Mouse (Mus musculus) midbrain, embryonic 11.5 days (tissue): ENCODE measurements around the gene Selenbp1. TPM values are rescaled to one million over a fixed set of nuclear protein-coding genes. Genes with fewer than 3 reads are reported as not detected.
"Not testable (repeated sequence)": the region's sequence is repeated elsewhere in the genome, so short reads cannot be mapped to it uniquely, and the experiment has no call there.

Experiments
- ATAC-seq: fragments of 200-750 bp; cut with Nextera tagmentation; 2 replicates; pipeline ENCODE4 v1.8.0; 2017; ENCODE audit warnings: moderate TSS enrichment, moderate library complexity; ENCODE audit not compliant: low FRiP score
- DNase-seq: peaks from one replicate; pipeline ENCODE4 v3.0.0; 2015; ENCODE audit warnings: low spot score; ENCODE audit errors: missing footprints
- H3K27ac ChIP-seq: fragments of 300-500 bp; sonication (generic); 2 replicates; pipeline ENCODE4 v1.5.1; 2014; ENCODE audit warnings: low read depth, low read length
- H3K27me3 ChIP-seq: fragments of 300-500 bp; sonication (generic); 2 replicates; pipeline ENCODE4 v1.6.1; 2014; ENCODE audit warnings: mild to moderate bottlenecking, low read length, moderate library complexity, mixed read lengths; ENCODE audit not compliant: control insufficient read depth, insufficient read depth
- H3K36me3 ChIP-seq: fragments of 300-500 bp; sonication (generic); 2 replicates; pipeline ENCODE4 v1.6.1; 2014; ENCODE audit warnings: mild to moderate bottlenecking, low read length, moderate library complexity, mixed read lengths; ENCODE audit not compliant: control insufficient read depth, insufficient read depth
- H3K4me1 ChIP-seq: fragments of 300-500 bp; sonication (generic); 2 replicates; pipeline ENCODE4 v1.6.1; 2014; ENCODE audit warnings: low read length; ENCODE audit not compliant: control insufficient read depth, insufficient read depth
- H3K4me2 ChIP-seq: fragments of 300-500 bp; sonication (generic); 2 replicates; pipeline ENCODE4 v1.6.1; 2014; ENCODE audit warnings: mild to moderate bottlenecking, moderate library complexity
- H3K4me3 ChIP-seq: fragments of 300-500 bp; sonication (generic); 2 replicates; pipeline ENCODE4 v1.5.1; 2014; ENCODE audit warnings: low read depth, low read length
- H3K9ac ChIP-seq: fragments of 300-500 bp; sonication (generic); 2 replicates; pipeline ENCODE4 v1.6.1; 2014; ENCODE audit warnings: low read length
- H3K9me3 ChIP-seq: fragments of 300-500 bp; sonication (generic); 2 replicates; pipeline ENCODE4 v1.6.1; 2016; ENCODE audit warnings: low read length; ENCODE audit not compliant: control insufficient read depth
- WGBS: fragments of 180-500 bp; shearing (Covaris S2); extraction: QIAGEN DNeasy Blood & Tissue Kit; methylation state at CpG from one replicate; pipeline ENCODE4 v1.1.7; 2014; 5-methylcytosine and 5-hydroxymethylcytosine counted together
- polyA plus RNA-seq: library from polyadenylated mRNA; unstranded; fragments of >200 nt; fragmentation: Nextera tagmentation; extraction: Ambion mirVana; gene quantifications from 2 replicates; pipeline ENCODE4 v1.2.1, GENCODE M21; 2014

Selenbp1 gene
- polyA plus RNA-seq, 1 experiment from 2014 or later: 3.6 TPM

DNA sequence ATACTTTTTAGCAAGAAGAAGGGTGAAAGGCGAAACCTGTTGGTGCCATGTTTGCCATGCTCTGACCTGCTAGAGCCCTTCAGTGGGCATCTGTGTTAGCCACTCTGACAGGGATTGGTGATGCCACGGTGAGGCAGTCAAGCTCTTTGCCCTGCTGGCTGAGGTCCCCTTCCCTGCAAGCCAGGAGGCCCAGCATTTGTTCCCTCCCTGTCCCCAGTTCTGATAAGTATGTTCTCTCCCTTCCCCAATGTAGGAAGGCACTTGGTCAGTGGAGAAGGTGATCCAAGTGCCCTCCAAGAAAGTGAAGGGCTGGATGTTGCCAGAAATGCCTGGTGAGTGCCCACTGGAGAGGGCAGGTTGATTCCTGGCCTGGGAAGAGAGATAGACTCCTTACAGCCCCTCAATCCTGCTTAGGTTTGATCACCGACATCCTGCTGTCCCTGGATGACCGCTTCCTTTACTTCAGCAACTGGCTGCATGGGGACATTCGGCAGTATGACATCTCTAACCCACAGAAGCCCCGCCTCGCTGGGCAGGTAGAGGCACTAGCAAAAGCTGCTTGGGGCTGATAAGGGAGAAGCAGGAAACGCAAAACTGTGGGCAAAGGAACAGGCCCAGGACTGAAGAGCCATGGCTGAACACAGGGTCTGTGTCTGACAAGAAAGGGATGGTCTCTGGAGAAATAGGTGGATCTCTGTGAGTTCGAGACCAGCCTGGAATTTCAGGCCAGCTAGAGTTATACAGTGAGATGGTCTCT lies 9.5 kb downstream of the Selenbp1 start:
- not testable (repeated sequence) for H3K27ac ChIP-seq, H3K4me3 ChIP-seq, H3K4me1 ChIP-seq, H3K4me2 ChIP-seq, DNase-seq, H3K9ac ChIP-seq, H3K9me3 ChIP-seq, H3K36me3 ChIP-seq, ATAC-seq, H3K27me3 ChIP-seq
- WGBS: 82% methylated on average over 7 of the region's 9 CpGs

DNA sequence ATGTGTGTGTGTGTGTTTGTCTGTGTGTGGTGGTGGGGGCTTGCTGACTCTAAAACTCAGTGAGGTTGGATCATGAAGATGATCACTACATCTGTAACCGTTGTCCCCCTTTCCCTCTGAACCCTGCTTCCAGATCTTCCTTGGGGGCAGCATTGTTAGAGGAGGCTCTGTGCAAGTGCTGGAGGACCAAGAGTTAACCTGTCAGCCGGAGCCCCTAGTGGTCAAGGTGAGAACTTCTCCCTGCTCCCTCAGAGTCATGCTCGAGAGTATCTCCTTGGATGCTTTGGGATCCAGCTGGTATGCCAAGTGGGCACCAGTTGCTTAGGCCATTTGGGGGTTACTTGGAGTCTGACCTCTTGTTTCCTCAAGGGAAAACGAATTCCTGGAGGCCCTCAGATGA lies 10.8 kb downstream of the Selenbp1 start:
- not testable (repeated sequence) for H3K4me3 ChIP-seq, H3K4me1 ChIP-seq, H3K9me3 ChIP-seq, H3K27ac ChIP-seq, H3K27me3 ChIP-seq, DNase-seq, H3K9ac ChIP-seq, H3K36me3 ChIP-seq, H3K4me2 ChIP-seq
- WGBS: 21% methylated on average over 4 of the region's 4 CpGs
- ATAC-seq: 0 out of 2 replicates have a peak, but pooled peaks have one; percentile 33

DNA sequence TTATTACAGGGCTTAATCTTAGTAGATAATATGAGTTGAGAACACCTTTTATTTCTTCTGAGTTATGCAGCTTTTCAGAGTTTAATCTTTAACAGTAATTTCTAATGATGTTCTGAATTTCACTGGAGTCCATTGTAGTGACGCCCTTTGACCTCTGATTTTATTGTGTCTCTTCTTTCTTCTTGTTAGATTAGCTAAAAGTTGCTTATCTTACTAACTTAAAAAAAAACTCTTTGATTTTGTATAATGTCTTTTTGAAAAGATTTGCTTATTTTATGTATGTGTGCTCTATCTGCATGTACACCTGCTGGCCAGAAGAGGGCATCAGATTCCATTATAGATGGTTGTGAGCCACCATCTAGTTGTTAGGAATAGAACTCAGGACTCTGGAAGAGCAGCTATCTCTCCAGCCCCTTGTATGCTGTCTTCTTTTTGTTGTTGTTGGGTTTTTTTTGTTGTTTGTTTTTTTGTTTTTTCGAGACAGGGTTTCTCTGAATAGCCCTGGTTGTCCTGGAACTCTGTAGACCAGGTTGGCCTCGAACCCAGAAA lies 15.3 kb downstream of the Selenbp1 start:
- ATAC-seq: no peak
- no peak overlapping the region for H3K4me3 ChIP-seq
- no peaks in the 10 kb centered on the region for H3K9me3 ChIP-seq
- no peak for DNase-seq
- no peak overlapping the region for H3K9ac ChIP-seq
- H3K27me3 ChIP-seq: no peaks in the 10 kb centered on the region
- H3K36me3 ChIP-seq: no peaks in the 10 kb centered on the region
- no peak overlapping the region for H3K4me2 ChIP-seq
- 68% methylated on average over 3 of the region's 3 CpGs for WGBS
- H3K4me1 ChIP-seq: no peaks in the 10 kb centered on the region
- H3K27ac ChIP-seq: no peak overlapping the region

DNA sequence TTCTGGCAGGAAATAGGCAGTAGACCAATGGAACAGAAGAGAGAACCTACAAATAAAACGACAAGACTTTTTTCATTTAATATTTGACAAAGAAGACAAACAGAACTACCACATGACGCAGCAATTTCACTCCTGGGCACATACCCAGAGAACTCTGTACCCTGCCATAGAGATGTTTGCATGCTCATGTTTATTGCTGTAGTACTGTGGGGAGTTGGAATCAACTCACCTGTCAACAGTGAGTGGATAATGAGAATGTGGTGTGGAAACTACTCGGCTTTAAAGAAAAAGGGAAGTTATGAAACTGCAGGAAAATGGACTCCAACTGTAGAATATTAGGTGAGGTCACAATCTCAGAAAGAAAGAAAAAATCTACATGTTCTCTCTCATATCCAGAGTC lies 16.8 kb downstream of the Selenbp1 start:
- Histone ChIP-seq H3K4me3 (no peak overlapping the region), H3K27ac (no peak overlapping the region), H3K9me3 (no peaks in the 10 kb centered on the region), H3K27me3 (no peaks in the 10 kb centered on the region), H3K36me3 (no peaks in the 10 kb centered on the region), H3K9ac (no peak overlapping the region), H3K4me1 (peaks cover 2% of the 10 kb centered on the region), H3K4me2 (no peak overlapping the region)
- DNase-seq (no peak), ATAC-seq (no peak)
- WGBS: 85% methylated on average over 3 of the region's 3 CpGs

DNA sequence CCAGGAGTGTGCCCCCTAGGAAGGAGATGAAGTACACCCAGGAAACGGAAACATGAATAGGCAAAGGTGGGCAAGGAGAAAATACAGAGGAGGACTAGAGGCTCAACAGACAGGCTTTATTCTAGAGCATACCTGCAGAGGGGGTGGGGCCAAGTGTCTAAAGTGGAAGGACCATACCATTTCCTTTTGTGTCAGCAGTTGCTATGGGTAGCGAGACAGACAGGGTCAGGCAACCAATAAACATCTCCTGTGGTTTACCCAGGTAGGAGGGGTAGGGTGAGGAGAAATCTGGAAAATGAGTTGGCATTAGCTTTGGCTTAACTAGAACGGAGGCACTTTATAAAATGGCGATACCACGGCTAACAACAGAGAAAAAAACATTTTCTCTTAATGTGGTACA lies 19.9 kb downstream of the Selenbp1 start:
- Histone ChIP-seq H3K27ac (no peak overlapping the region), H3K4me2 (peak overlapping the region; percentile 76), H3K4me1 (peaks cover 8% of the 10 kb centered on the region), H3K9me3 (no peaks in the 10 kb centered on the region), H3K4me3 (peak overlapping the region; percentile 70; the same call in 1 of the 2 replicates), H3K36me3 (peaks cover 5% of the 10 kb centered on the region; the same call in 1 of the 2 replicates), H3K27me3 (no peaks in the 10 kb centered on the region), H3K9ac (no peak overlapping the region)
- WGBS: 77% methylated on average over 5 of the region's 5 CpGs
- DNase-seq: no peak
- no peak for ATAC-seq

DNA sequence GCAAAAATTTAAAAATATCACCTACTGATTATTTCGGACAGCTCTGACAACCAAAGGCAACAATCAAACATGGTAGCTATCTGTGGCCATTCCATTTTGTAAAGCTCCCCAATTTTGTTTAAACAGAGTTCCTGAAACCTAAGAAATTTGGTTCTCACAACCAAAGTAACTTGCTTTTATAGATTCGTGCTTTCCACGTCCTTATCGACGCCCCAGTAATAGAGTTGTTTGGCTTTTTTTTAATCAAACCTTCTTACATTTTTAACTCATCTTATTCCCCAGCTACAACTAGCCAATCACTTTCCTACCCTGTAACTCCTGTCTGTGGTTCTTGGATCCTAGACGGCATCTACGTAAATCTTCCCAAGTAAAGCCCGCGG lies 20.5 kb downstream of the Selenbp1 start:
- peak overlapping the region; percentile 81 for H3K9ac ChIP-seq
- peaks cover 6% of the 10 kb centered on the region; the same call in 1 of the 2 replicates for H3K36me3 ChIP-seq
- H3K9me3 ChIP-seq: no peaks in the 10 kb centered on the region
- peak overlapping the region; percentile 76 for H3K4me2 ChIP-seq
- 22% methylated on average over 9 of the region's 9 CpGs for WGBS
- peaks cover 8% of the 10 kb centered on the region for H3K4me1 ChIP-seq
- ATAC-seq: no peak; the same call in 1 of the 2 replicates
- H3K27ac ChIP-seq: 0 out of 2 replicates have a peak overlapping the region, but pooled peaks have one; percentile 78
- DNase-seq: no peak
- H3K27me3 ChIP-seq: no peaks in the 10 kb centered on the region
- H3K4me3 ChIP-seq: peak overlapping the region; percentile 70

DNA sequence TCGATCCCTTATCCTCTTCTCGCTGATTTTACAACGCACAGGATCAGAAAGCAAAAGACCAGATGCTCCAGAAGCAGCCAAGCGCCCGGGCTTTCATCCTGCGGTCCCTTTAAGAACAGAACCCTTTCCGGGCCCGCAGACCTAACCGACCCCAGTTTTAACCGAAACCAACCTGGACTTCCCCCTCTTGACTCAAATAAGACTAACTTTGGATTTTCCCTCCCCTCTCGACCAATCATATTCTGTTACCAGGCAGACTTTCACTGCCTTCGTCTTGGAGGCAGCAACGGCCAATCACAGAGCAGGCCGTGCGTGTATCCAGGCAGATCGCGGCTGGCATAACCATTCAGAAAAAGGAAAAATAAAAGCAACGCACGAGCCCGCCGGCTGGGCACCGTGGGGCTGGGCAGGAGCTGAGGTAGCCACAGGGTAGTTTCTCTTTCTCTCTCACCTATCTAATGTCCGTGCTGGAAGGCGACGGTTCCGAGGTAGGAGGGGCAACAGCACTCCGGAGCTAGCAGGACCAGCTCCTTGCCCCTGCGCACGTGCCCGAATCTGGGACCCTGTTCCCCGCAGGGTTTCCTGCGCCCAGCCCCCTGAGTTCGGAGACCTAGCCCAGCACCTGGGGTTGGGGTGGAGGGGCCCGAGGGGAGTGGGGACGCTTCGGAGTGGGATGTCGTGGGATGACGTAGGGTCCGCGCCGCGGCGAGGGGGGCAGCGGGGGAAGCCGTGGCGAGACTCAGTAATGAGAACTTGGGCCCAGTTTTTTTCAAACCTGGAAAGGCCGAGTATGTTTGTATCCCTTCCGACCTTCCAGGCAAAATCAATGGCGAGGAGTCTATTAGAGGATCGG lies 21.1 kb downstream of the Selenbp1 start, which contains the start of gene Rfx5:
Rfx5 (plus strand) TSS at position 312 of the 853 bp plus-strand sequence.
- peak within 1 kb of the TSS; percentile 78 for H3K27ac ChIP-seq
- peak; percentile 97 for ATAC-seq
- peaks cover 8% of the 10 kb centered on the region; the same call in 1 of the 2 replicates for H3K36me3 ChIP-seq
- no peaks in the 10 kb centered on the region for H3K27me3 ChIP-seq
- H3K9ac ChIP-seq: peak within 1 kb of the TSS; percentile 81
- H3K4me3 ChIP-seq: peak within 1 kb of the TSS; percentile 70
- H3K4me2 ChIP-seq: peak within 1 kb of the TSS; percentile 76
- under 1% methylated on average over 50 of the region's 50 CpGs for WGBS
- peak; percentile 98 for DNase-seq
- no peaks in the 10 kb centered on the region for H3K9me3 ChIP-seq
- H3K4me1 ChIP-seq: peaks cover 8% of the 10 kb centered on the region

DNA sequence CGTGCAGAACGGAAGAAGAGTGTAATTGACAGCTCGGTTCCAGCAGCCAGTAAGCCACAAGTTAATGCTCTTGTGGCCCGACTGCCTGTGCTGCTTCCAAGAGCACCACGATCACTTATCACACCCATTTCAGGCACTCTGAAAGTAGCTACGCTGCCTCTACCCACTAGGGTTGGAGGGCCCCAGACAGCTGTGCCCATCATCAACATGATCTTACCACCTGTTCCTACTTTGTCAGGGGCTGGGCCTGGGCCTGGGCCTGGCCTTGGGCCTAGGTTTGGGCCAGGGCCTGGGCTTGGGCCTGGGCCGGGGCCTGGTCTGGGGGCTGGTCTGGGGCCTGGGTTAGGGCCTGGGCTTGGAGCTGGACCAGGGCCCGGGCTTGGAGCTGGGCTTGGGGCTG lies 25.4 kb downstream of the Selenbp1 start:
- no peaks in the 10 kb centered on the region for H3K9me3 ChIP-seq
- H3K4me3 ChIP-seq: no peak overlapping the region
- H3K36me3 ChIP-seq: peaks cover 8% of the 10 kb centered on the region; the same call in 1 of the 2 replicates
- H3K27me3 ChIP-seq: no peaks in the 10 kb centered on the region
- H3K4me1 ChIP-seq: peaks cover 8% of the 10 kb centered on the region
- no peak overlapping the region for H3K27ac ChIP-seq
- no peak for DNase-seq
- H3K9ac ChIP-seq: no peak overlapping the region
- no peak for ATAC-seq
- WGBS: 88% methylated on average over 8 of the region's 8 CpGs
- H3K4me2 ChIP-seq: no peak overlapping the region
